Mouse (Mus musculus) neural tube, embryonic 13.5 days (tissue): Measurements from ENCODE around the gene Tbc1d23. TPM values are rescaled to one million over a fixed set of nuclear protein-coding genes. Genes with fewer than 3 reads are reported as not detected.

Source experiments
- polyA plus RNA-seq: library from polyadenylated mRNA; unstranded; fragments of >200 nt; fragmentation: Nextera tagmentation; extraction: Ambion mirVana; gene quantifications from 2 replicates; pipeline ENCODE4 v1.2.1, GENCODE M21; 2015

Gene Tbc1d23
- polyA plus RNA-seq, 1 experiment from 2014 or later = 24.0 TPM

Other genes starting within 250 kb of the Tbc1d23 start
- gene Tmem45a2, start 160.1 kb downstream of the Tbc1d23 start, polyA plus RNA-seq = 0.14 TPM in 1 of 2 replicates, not detected in the other
- 58.9 and 59.7 TPM in 2 replicates for gene Tomm70a, start 109.8 kb downstream of the Tbc1d23 start, polyA plus RNA-seq
- gene Nit2, start 64.2 kb downstream of the Tbc1d23 start, polyA plus RNA-seq = 46.8 and 47.0 TPM in 2 replicates
- gene Tmem30c, start 61.4 kb upstream of the Tbc1d23 start, polyA plus RNA-seq = 0.22 and 0.41 TPM in 2 replicates
- 4.2 and 4.7 TPM in 2 replicates for gene Filip1l, start 121.6 kb upstream of the Tbc1d23 start, polyA plus RNA-seq